Mouse (Mus musculus): ENCODE measurements at regions not wholly inside any gene's neighbourhood (a gene's known extent, or its start where the extent isn't known, plus 50 kb on each side); places are given as distances from the start of the nearest gene placed in this dataset.
A peak's percentile ranks its signal among the peaks of the same experiment; 100 is the strongest.

DNA sequence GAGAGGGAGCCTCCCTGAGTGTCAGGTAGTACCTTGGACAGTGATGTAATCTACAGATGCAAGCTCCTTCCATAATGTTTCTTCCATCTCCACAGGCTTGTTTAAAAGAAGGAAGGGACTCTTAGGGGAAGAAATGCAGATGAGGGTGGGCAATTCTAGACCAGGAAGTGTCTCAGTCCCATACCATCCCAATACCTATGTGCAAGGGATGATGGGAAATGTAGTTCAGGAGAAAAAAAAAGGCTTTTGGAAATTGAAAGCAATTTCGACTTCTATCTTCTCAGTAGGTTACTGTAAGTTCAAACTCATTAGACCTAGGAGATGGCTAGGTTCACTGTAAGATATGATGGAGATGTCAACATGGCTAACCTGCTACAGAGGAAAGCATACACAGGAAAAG lies 68.3 kb downstream of the Cd83 start:
- no peak for DNase-seq

DNA sequence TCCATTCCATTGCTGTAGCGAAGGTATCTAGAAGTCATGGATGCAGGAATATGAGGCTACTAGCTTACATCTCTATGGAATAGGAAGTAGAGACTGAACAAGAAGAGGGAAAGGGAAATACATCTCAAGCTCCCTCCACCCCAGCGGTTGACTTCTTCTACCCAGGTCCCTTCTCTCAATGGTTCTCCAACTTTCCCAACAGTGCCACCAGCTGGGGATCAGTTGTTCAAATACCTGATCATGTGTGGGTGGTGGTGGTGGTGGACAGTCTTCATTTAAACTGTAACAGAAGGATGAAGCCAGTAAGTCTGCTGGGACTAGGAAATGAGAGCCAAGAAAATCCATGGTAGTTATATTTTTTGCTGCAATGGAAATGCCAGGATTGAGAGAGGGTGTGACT lies 70.4 kb downstream of the Cd83 start:
- no peak for DNase-seq

DNA sequence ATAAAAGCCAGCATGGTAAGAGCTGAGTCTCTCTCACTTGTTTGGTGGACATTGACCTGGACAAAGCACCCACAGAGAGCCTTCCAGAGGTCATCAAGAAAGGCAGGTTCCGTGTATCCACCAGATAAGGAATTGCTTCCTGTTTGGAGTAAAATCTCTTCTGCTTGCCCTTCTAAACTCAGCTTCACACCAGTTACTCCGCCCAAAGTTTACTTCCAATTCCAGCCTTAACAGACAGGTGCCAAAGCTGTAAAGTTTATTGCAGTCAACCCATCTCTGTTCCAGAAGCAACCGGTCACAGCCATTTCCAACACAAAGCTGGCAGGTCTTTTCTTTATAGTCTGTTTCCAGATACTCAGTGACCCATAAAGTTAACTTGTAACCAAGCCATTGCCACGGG lies 76.4 kb downstream of the Cd83 start:
- DNase-seq, result no peak

DNA sequence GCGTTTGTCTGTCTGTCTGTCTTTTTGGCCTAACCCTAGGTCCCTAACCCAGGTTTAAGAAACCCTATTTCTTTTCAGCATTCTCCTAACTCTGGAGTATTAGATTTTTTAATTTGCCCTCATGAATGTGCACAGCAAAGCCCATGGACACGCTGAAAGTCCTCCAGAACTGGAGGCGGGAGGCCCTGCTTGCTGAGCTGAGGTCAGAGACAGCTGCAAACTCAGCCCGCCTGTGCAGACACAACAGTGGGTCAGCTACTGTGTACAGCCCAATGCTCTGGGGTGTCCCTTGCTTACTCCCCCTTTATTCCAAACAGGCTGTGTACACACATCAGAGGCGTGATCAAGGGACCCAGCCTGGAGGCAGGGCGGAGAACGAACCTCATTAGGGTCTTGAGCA lies 76.8 kb downstream of the Cd83 start:
- DNase-seq, result no peak

DNA sequence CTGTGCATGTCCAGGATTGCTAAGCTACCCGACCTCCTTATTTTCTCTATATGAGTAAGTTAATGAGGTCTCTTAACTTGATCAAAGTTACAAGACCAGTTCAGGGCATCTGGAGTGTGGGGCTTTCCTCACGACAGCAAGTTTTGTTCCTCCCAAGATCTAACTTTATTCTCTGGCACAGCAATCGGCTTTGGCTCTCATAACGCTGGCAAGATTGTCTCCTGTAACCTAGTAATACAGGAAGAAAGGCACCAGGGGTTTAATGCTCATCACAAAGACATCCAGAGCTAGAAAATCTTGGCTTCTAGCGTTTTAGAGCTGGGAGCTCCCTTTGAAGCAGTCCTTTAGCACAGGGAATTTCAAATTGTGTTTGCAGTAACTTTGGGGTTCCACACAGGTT lies 77.5 kb downstream of the Cd83 start:
- DNase-seq, result no peak

DNA sequence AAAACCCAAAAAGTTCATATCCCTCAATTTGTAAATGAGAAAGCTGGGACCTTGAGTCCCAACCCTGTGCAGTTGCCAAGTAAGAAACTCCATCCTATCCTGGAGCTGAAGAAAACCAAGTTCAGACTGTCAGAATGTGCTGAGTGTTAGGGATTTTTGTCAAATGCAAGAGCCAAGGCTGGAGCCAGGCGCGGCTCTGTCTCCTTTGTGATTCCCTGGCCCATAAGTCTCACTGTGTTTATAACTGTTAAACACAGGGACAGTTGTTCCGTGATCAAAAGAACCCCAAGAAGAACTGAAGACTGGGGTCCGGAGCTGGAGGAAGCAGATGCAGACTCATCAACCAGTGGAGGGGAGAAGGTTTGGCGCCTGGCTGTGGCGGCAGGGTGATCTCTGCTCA lies 78.0 kb downstream of the Cd83 start:
- no peak for DNase-seq

DNA sequence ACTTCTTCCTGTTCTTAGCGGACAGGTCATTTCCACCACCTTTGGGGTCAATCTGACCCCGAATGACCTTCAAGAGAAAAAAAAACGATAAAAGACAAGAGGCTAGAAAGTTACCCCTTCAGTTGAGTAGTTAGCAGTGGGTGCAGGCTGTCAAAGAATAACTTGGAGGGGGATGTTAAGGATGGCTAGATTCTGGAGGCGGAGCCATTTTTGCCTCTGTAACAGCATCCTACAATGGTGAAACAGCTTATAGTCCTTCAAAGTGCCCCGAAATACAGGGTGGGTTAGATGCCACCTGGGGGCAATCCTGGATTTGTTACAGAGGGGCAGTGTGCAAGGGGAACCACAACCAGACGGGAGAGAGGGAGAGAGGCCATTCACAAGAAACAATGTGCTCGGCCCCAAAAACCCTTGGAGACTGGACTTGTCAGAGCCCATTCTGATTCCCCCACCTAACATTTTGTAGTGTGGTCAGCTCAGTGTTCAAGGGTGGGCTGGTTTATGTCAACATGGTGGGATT lies 79.1 kb downstream of the Cd83 start:
- DNase-seq, result no peak

- DNase-seq, result peak; percentile 97
Measured at GRCm38 (mm10) chr13:43864153-43864861, 79.7 kb downstream of the Cd83 start.

GRCm38 (mm10) chr13:43865036-43865435 lies 80.5 kb downstream of the Cd83 start:
- DNase-seq, result peak; percentile 18

DNA sequence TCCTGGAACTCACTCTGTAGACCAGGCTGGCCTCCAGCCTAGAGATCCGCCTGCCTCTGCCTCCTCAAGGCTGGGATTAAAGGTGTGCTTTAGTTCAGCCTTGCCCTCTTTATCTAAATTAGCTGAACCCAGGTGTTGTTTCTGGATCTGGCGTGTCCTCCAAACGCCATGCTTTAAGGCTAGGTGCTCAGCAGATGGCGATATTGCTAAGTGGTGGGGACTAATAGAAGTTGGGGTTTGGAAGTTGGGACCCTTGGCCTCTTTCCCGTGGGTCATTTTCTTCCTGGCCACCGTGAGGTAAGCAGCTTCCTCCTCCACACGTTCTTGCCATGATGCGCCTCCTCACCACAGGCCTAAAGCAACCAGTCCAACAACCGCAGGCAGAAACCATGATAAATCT lies 91.3 kb downstream of the Cd83 start:
- no peak for DNase-seq

- no peak for DNase-seq
Measured at GRCm38 (mm10) chr13:43887284-43887683, 102.7 kb downstream of the Cd83 start.

DNA sequence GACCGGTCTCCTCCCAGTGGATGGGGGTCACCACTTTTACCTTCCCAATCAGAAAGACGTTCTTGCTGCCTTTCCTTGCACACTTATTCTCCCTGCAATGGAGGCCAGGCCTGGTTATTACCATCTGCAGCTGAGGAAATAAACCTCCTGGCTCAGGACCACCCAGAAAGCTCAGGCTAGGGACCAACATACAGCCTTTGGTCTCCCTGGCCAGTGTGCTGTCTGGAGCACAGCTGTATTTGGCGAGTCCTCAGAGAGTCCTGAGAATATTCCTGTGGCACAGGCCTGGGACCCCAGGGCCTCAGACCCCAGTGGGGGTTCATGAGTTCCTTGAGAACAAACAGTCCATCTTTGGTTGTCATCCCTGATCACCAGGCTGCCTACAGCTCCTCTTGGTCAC lies 107.4 kb downstream of the Cd83 start:
- no peak for DNase-seq

DNA sequence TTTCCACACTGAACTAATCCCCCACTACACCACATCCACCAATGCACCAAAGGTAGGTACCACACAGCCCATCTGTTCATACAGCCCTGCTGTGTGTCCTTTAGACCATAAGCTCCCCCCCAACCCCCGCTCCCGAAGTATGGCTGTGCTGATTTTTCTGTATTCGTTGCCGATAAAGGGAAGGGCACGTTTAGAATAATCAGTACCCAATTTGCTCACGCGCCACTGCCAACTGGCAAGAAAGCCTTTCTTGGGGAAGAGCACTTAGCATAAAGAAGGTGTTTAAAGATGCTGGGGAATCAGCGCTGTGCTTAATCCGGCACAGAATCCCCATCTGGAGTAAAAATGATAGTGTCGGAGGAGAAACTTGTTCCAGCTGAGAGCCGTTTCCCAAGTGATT lies 111.4 kb downstream of the Cd83 start:
- DNase-seq, result no peak

- no peak for DNase-seq
Measured at GRCm38 (mm10) chr13:43897046-43897445, 112.5 kb downstream of the Cd83 start.

GRCm38 (mm10) chr13:43898555-43899258 lies 114.1 kb downstream of the Cd83 start:
- no peak for DNase-seq

DNA sequence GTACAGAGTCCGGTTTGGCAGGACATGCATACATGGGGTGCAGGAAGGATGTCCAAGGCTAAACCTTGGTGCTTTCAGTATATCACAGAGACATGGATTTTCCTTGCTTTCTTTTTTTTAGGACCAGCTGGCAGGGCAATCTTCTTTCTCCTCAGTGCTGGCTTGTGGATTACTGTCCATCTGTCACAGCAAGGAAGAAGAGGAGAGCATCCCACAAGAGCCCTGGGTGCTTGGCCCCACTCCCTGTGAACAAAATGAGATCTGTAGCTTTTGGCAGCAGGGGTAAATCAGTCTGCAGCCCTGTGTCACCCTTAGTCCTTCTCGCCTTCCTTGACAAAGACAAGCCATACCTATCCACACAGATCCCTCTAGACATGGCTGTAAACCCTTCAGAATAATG lies 115.5 kb downstream of the Cd83 start:
- peak; percentile 87 for DNase-seq

GRCm38 (mm10) chr13:43900758-43901157 lies 116.2 kb downstream of the Cd83 start:
- peak; percentile 62 for DNase-seq

DNA sequence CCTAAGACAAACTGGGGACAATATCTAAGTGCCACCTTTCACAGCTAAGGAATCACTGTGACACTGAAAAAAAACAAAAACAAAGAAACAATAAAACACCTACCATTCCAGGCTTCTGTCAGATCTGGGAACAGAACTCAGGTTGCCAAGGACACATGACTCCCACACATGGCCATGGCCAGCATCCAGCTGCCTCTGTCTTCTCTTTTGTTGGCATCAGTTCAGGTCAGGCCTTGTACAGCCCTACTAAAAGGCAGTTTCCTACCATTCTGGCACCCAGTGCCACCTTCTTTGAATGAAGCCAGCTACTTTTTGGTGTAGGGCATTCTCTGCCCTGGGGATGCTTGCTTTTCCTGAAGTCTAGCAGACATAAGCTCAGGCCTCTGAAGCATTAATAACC lies 118.8 kb downstream of the Cd83 start:
- peak; percentile 66 for DNase-seq

DNA sequence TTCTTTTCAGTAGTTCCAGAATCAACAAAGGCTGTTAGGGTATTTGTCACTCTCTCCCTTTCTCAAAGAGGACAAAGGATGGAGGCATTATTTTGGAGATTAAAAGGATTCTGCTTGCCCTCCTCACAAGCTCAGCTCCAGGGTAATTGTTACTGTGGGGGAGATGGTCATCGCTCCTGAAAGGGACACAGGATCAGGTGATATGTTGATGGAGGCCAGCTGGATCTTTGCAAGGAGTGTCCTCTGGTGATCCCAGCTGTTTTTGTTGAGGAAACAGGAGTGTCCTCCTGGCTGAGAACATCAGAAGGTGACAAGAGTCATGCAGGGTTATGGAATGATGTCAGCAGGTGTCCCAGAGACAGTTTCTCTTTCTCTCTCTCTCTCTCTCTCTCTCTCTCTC lies 119.7 kb downstream of the Cd83 start:
- DNase-seq, result no peak

GRCm38 (mm10) chr13:43906241-43906640 lies 121.7 kb downstream of the Cd83 start:
- DNase-seq, result no peak

DNA sequence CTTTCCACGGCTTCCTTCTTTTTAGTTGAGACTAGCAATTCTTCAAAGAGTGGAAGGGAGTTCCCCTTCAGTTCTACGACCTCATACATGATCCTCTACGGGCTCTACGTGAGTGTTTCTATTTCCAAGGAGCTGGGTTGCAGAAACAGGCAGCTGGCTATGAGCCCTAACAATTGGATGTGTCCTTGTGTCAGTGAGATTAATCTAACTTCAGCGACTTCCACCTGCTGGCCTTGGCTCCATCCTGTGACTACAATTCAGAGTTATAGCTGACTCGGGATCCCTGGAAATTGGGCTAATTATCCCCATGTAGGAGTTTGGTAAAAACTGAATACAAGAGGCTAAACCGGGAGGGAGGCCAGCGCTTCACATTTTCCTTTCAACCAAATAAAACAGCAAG lies 122.8 kb downstream of the Cd83 start:
- no peak for DNase-seq

DNA sequence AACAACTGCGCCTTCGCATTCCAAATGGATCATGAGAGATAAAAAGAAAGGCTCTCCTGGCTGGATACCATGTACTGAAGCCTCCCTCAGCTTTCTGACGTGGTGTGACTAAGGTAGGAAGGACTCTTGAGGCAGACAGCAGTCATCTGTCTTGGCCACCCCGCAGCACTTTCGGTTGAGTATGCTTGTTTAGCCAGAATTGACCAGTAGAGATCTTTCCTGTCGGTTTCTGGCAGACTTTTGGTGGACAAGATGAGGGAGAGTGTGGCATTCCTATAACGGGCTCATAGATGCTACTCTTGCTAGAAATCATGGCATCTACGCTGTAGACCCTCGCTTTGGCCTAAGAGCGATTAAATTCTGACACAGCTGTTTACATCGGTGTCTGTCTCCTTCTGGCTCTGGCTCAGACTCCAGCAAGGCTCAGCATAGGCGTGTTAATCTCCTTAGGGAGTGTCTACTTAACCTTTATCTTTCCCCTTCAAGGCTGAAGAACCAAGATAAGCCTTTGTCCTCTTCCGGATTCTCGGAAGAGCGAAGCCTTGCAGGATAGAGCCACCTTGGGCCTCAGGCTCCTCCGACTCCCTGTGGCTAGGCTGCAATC lies 123.6 kb downstream of the Cd83 start:
- no peak for DNase-seq

GRCm38 (mm10) chr13:43909933-43910332 lies 125.4 kb downstream of the Cd83 start:
- DNase-seq, result no peak

- no peak for DNase-seq
Measured at GRCm38 (mm10) chr13:43913476-43913875, 128.9 kb downstream of the Cd83 start.
